ENCODE assay signal across 8 mouse cellular contexts in genomic region chr11:17952791-17953190, GRCm38 (mm10). TPM values are rescaled to one million over a fixed set of nuclear protein-coding genes. Genes with fewer than 3 reads are reported as not detected.
DNase-seq lines count a peak whose midpoint lies in the region; ATAC-seq and TF ChIP-seq lines count a peak whose summit lies in the region.

No protein-coding gene starts in this region.

- peak overlapping the region; percentile 89 for H3K27ac ChIP-seq in gastrocnemius, adult 2 months
- peak overlapping the region; percentile 96; the same call in 1 of the 2 replicates for H3K27ac ChIP-seq in forebrain, embryonic 13.5 days
- H3K27ac ChIP-seq in liver, embryonic 16.5 days (ENCODE audit: low read length) = peak overlapping the region; percentile 93

- ATAC-seq in CD4-positive, CD25-positive, alpha-beta regulatory T cell, adult 4 months = peak; percentile 35
- ATAC-seq in forebrain, embryonic 13.5 days = no peak
- ATAC-seq in liver, embryonic 16.5 days (ENCODE audit: low read depth) = no peak
- ATAC-seq in megakaryocyte-erythroid progenitor cell, adult 5-6 weeks (replicated peaks; ENCODE audit: low FRiP score, low TSS enrichment, poor library complexity, severe bottlenecking) = no peak

- no peaks in the 10 kb centered on the region for H3K9me3 ChIP-seq in forebrain, embryonic 13.5 days (replicated peaks)
- no peaks in the 10 kb centered on the region for H3K9me3 ChIP-seq in liver, embryonic 16.5 days (replicated peaks; ENCODE audit: control insufficient read depth, low read length)

- intact Hi-C loops in gastrocnemius, adult 2 months (cut with DNase I) = no loop called here
- intact Hi-C loops in gastrocnemius, postnatal 14 days (cut with DNase I; ENCODE audit: low total_unique reads) = no loop called here

- TF ChIP-seq CTCF in gastrocnemius, adult 2 months (IDR thresholded peaks at IDR 0.05) = no peak

- no peaks in the 10 kb centered on the region for H3K27me3 ChIP-seq in forebrain, embryonic 13.5 days
- no peaks in the 10 kb centered on the region for H3K27me3 ChIP-seq in liver, embryonic 16.5 days (ENCODE audit: control insufficient read depth, insufficient read depth, low read depth, low read length)

- H3K36me3 ChIP-seq in forebrain, embryonic 13.5 days (ENCODE audit: poor library complexity, severe bottlenecking) = peaks cover 17% of the 10 kb centered on the region
- H3K36me3 ChIP-seq in liver, embryonic 16.5 days (ENCODE audit: control insufficient read depth, insufficient read depth) = peaks cover 12% of the 10 kb centered on the region

- 4% methylated on average over 3 of the region's 3 CpGs for WGBS in forebrain, embryonic 13.5 days
- WGBS in liver, embryonic 16.5 days (ENCODE audit: insufficient replicate concordance) = 0% methylated on average over 3 of the region's 3 CpGs

- peak overlapping the region; percentile 84 for H3K9ac ChIP-seq in forebrain, embryonic 13.5 days
- peak overlapping the region; percentile 90 for H3K9ac ChIP-seq in liver, embryonic 16.5 days (ENCODE audit: low read depth, low read length)

- peak overlapping the region; percentile 84 for H3K4me3 ChIP-seq in gastrocnemius, adult 2 months
- H3K4me3 ChIP-seq in forebrain, embryonic 13.5 days = peak overlapping the region; percentile 89
- peak overlapping the region; percentile 97 for H3K4me3 ChIP-seq in liver, embryonic 16.5 days (ENCODE audit: low read depth, low read length)

- no peak for DNase-seq in gastrocnemius, adult 2 months
- DNase-seq in gastrocnemius, postnatal 14 days = no peak
- DNase-seq in layer of hippocampus, postnatal 10 days (ENCODE audit: low spot score in 2 of 2) = no peak
- no peak for DNase-seq in cerebellum, postnatal 14 days

- peaks cover 18% of the 10 kb centered on the region for H3K4me1 ChIP-seq in forebrain, embryonic 13.5 days
- no peaks in the 10 kb centered on the region; the same call in none of the 2 replicates for H3K4me1 ChIP-seq in liver, embryonic 16.5 days (ENCODE audit: control insufficient read depth, low read depth, low read length)

- peak overlapping the region; percentile 69 for H3K4me2 ChIP-seq in forebrain, embryonic 13.5 days
- H3K4me2 ChIP-seq in liver, embryonic 16.5 days (ENCODE audit: low read depth, low read length) = peak overlapping the region; percentile 81

RNA-seq across cellular contexts. Expression of gene Etaa1, which starts 0.9 kb away (rescaled TPM):
- total RNA-seq in gastrocnemius, adult 2 months (2021) = 1 to 10 TPM; 1.0 to 1.6 TPM
- 1 to 10 TPM; 1.8 to 2.0 TPM for total RNA-seq in gastrocnemius, postnatal 14 days (2021)
- polyA plus RNA-seq in CD4-positive, CD25-positive, alpha-beta regulatory T cell, adult 4 months (2017; shearing (Covaris generic)) = 1 to 10 TPM; 4.3 to 5.2 TPM
- polyA plus RNA-seq in forebrain, embryonic 13.5 days (2015; fragmentation: Nextera tagmentation; extraction: Ambion mirVana) = 11.8 and 13.3 TPM in 2 replicates
- polyA plus RNA-seq in liver, embryonic 16.5 days (2015; fragmentation: Nextera tagmentation; extraction: Ambion mirVana) = 4.3 TPM in 2 replicates
- total RNA-seq in layer of hippocampus, postnatal 10 days (2021) = 1 to 10 TPM; 6.0 to 7.7 TPM
- 10.1 and 17.3 TPM in 2 replicates for total RNA-seq in megakaryocyte-erythroid progenitor cell, adult 5-6 weeks (2014; fragmentation: Nextera tagmentation)
- total RNA-seq in megakaryocyte-erythroid progenitor cell, adult 5-6 weeks (2017) = 25.0 and 27.4 TPM in 2 replicates
